Mouse (Mus musculus) frontal cortex, postnatal 14 days (tissue): ENCODE measurements at regions not wholly inside any gene's neighbourhood (a gene's known extent, or its start where the extent isn't known, plus 50 kb on each side); places are given as distances from the start of the nearest gene placed in this dataset.

ENCODE experiments used
- DNase-seq, 2 experiments: peaks; one replicate each; pipeline ENCODE4 v3.0.0; 2022; ENCODE audit warnings: low spot score in 2 of 2

- no peak for DNase-seq
These were observed 50.5 kb upstream of the Ednra start for GRCm38 (mm10) chr8:77774551-77775335.

GRCm38 (mm10) chr8:77775526-77775925, 51.3 kb upstream of the Ednra start:
- DNase-seq, result no peak

- DNase-seq, result no peak
These were observed 53.3 kb upstream of the Ednra start for GRCm38 (mm10) chr8:77777597-77777996.

GRCm38 (mm10) chr8:77785676-77786255, 61.5 kb upstream of the Ednra start:
- no peak for DNase-seq

- DNase-seq, result no peak
These were observed 70.6 kb upstream of the Ednra start for GRCm38 (mm10) chr8:77794911-77795310.

GRCm38 (mm10) chr8:77803147-77803903, 79.1 kb upstream of the Ednra start:
- DNase-seq, result no peak

- DNase-seq, result no peak
These were observed 80.3 kb upstream of the Ednra start for GRCm38 (mm10) chr8:77804536-77804935.

- DNase-seq, result no peak
These were observed 80.7 kb upstream of the Ednra start for GRCm38 (mm10) chr8:77804956-77805355.

GRCm38 (mm10) chr8:77805657-77806056, 81.4 kb upstream of the Ednra start:
- DNase-seq, result no peak

GRCm38 (mm10) chr8:77814796-77815647, 90.8 kb upstream of the Ednra start:
- no peak for DNase-seq

- DNase-seq, result no peak
These were observed 91.3 kb upstream of the Ednra start for GRCm38 (mm10) chr8:77815648-77815971.

- no peak for DNase-seq
These were observed 92.0 kb upstream of the Ednra start for GRCm38 (mm10) chr8:77816217-77816616.

- DNase-seq, result no peak
These were observed 101.5 kb upstream of the Ednra start for GRCm38 (mm10) chr8:77825786-77826185.

- no peak for DNase-seq
These were observed 102.0 kb upstream of the Ednra start for GRCm38 (mm10) chr8:77826255-77826654.

- no peak for DNase-seq
These were observed 103.8 kb upstream of the Ednra start for GRCm38 (mm10) chr8:77828079-77828478.

- DNase-seq, result no peak
These were observed 105.0 kb upstream of the Ednra start for GRCm38 (mm10) chr8:77829126-77829748.

- no peak for DNase-seq
These were observed 105.5 kb upstream of the Ednra start for GRCm38 (mm10) chr8:77829764-77830163.

GRCm38 (mm10) chr8:77834283-77834682, 110.0 kb upstream of the Ednra start:
- DNase-seq, result no peak

- no peak for DNase-seq
These were observed 112.7 kb upstream of the Ednra start for GRCm38 (mm10) chr8:77836902-77837489.

GRCm38 (mm10) chr8:77842392-77843139, 118.3 kb upstream of the Ednra start:
- DNase-seq, result no peak
